Mouse (Mus musculus): ENCODE measurements around the gene Fndc1. TPM values are rescaled to one million over a fixed set of nuclear protein-coding genes. Genes with fewer than 3 reads are reported as not detected.

The Fndc1 gene
- polyA plus RNA-seq, 1 experiment from 2014 or later, result 33.5 TPM

- H3K4me3 ChIP-seq (ENCODE audit: low read depth, low read length), result no peak overlapping the region
- no peaks in the 10 kb centered on the region for H3K9me3 ChIP-seq (ENCODE audit: low read depth, low read length)
- peaks cover 3% of the 10 kb centered on the region; the same call in 1 of the 2 replicates for H3K4me1 ChIP-seq (ENCODE audit: insufficient read depth)
- peaks cover 7% of the 10 kb centered on the region for H3K27me3 ChIP-seq (ENCODE audit: insufficient read depth, low read length)
- ATAC-seq (ENCODE audit: insufficient read depth) (no peak), DNase-seq (peak; percentile 87)
- H3K9ac ChIP-seq, result no peak overlapping the region
- H3K36me3 ChIP-seq (ENCODE audit: insufficient read depth), result no peaks in the 10 kb centered on the region
- TF ChIP-seq CTCF (IDR thresholded peaks at IDR 0.05; ENCODE audit: low read depth), result peak; percentile 91
- H3K27ac ChIP-seq (ENCODE audit: low read depth), result no peak overlapping the region
- 29% methylated on average over 17 of the region's 17 CpGs for WGBS
- H3K4me2 ChIP-seq, result no peak overlapping the region
These were observed 5.4 kb downstream of the Fndc1 start for GRCm38 (mm10) chr17:7821553-7822186.

DNA sequence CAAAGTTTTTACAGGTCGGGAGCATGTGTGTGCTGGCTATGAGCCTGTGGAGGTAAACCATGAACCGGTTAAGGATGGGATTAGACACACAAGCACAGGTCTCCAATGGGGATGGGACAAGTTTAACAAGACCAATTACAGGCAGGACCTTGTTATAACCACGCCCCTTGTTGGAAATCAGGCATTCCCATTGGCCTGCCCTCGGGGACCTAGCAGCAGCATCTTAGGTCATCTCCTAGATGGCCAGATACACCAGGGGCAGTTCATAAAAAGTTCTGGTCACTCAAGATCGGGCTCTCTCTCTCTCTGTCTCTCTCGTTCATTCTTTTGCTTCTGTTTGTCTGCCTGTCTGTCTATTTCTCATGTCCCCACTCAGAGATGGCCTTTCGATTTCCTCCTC lies 6.9 kb downstream of the Fndc1 start:
- no peaks in the 10 kb centered on the region for H3K9me3 ChIP-seq (ENCODE audit: low read depth, low read length)
- no peaks in the 10 kb centered on the region for H3K27me3 ChIP-seq (ENCODE audit: insufficient read depth, low read length)
- no peak for ATAC-seq (ENCODE audit: insufficient read depth)
- no peak overlapping the region for H3K27ac ChIP-seq (ENCODE audit: low read depth)
- DNase-seq, result no peak
- no peak overlapping the region for H3K9ac ChIP-seq
- H3K4me2 ChIP-seq, result no peak overlapping the region
- H3K4me1 ChIP-seq (ENCODE audit: insufficient read depth), result peaks cover 3% of the 10 kb centered on the region; the same call in 1 of the 2 replicates
- no peak overlapping the region for H3K4me3 ChIP-seq (ENCODE audit: low read depth, low read length)
- no peaks in the 10 kb centered on the region for H3K36me3 ChIP-seq (ENCODE audit: insufficient read depth)
- no peak for TF ChIP-seq CTCF (IDR thresholded peaks at IDR 0.05; ENCODE audit: low read depth)
- 84% methylated on average over 7 of the region's 7 CpGs for WGBS

DNA sequence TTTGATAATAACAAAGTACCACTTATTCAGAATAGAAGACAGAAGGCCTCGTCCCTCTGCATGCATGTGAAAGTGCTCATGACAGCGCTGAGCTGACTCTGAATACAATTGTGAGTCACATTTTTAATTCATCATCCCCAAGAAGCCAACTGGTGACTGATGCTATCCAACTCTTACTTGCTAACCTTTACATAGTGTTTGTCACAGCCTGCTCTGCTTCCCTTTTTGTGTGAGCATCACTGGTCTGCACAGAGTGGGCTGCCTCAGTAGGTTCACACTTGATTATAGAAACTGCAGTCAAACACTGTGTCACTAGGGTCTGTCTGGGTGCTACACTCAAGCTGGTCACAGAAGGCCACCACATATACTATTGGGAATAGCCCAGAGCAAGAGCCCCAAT lies 10.5 kb downstream of the Fndc1 start:
- Histone ChIP-seq H3K4me2 (no peak overlapping the region), H3K36me3 (ENCODE audit: insufficient read depth) (no peaks in the 10 kb centered on the region), H3K9me3 (ENCODE audit: low read depth, low read length) (no peaks in the 10 kb centered on the region), H3K27ac (ENCODE audit: low read depth) (no peak overlapping the region), H3K4me1 (ENCODE audit: insufficient read depth) (peaks cover 3% of the 10 kb centered on the region; the same call in 1 of the 2 replicates), H3K9ac (no peak overlapping the region), H3K4me3 (ENCODE audit: low read depth, low read length) (no peak overlapping the region), H3K27me3 (ENCODE audit: insufficient read depth, low read length) (no peaks in the 10 kb centered on the region)
- 76% methylated on average over 2 of the region's 2 CpGs for WGBS
- DNase-seq (no peak), ATAC-seq (ENCODE audit: insufficient read depth) (no peak)
- no peak for TF ChIP-seq CTCF (IDR thresholded peaks at IDR 0.05; ENCODE audit: low read depth)

DNA sequence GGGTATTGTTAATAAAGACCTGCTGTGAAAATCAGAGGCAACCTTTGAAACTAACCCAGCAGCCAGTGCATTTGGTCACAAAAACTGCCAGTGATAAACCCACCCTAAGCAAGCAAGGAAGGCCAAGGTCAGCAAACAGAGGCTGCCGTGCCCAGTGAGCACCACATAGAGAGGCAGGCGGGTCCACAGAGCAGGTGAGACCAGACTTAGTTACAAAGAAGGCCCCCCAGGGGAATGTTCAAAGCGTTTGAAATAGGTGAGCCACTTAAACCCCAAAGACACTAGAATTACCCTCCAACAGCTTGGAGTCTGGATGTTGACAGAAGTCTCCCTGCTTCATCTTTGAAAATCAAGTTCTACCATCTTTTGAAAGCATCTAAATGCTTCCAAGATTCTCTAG lies 12.7 kb downstream of the Fndc1 start:
- H3K4me3 ChIP-seq (ENCODE audit: low read depth, low read length), result no peak overlapping the region
- H3K27ac ChIP-seq (ENCODE audit: low read depth), result no peak overlapping the region
- DNase-seq (no peak), ATAC-seq (ENCODE audit: insufficient read depth) (no peak)
- H3K4me2 ChIP-seq, result no peak overlapping the region
- 43% methylated on average over 3 of the region's 3 CpGs for WGBS
- peaks cover 3% of the 10 kb centered on the region; the same call in 1 of the 2 replicates for H3K4me1 ChIP-seq (ENCODE audit: insufficient read depth)
- H3K9me3 ChIP-seq (ENCODE audit: low read depth, low read length), result no peaks in the 10 kb centered on the region
- H3K9ac ChIP-seq, result no peak overlapping the region
- H3K36me3 ChIP-seq (ENCODE audit: insufficient read depth), result no peaks in the 10 kb centered on the region
- no peaks in the 10 kb centered on the region for H3K27me3 ChIP-seq (ENCODE audit: insufficient read depth, low read length)
- TF ChIP-seq CTCF (IDR thresholded peaks at IDR 0.05; ENCODE audit: low read depth), result no peak

DNA sequence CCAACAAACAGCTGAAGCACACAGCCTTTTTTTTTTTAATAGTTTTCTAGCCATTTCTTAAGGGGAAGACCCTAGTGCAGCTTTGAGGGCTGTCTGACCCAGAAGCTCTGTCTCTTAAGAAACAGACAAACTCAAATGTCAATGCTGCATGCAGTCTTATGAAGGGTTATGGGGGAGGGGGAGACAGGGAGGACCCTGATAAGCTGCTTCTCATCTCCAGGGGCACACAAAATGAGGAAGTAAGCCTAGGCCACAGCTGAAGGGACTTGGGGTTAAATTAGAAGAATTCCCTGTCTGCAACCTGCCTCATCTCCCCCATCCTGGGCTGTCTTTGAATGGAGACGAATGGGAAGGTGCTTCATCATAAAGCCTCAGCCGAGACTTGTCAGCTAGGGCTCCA lies 19.1 kb downstream of the Fndc1 start:
- DNase-seq (no peak), ATAC-seq (ENCODE audit: insufficient read depth) (no peak)
- H3K27ac ChIP-seq (ENCODE audit: low read depth), result no peak overlapping the region
- H3K4me1 ChIP-seq (ENCODE audit: insufficient read depth), result no peaks in the 10 kb centered on the region
- TF ChIP-seq CTCF (IDR thresholded peaks at IDR 0.05; ENCODE audit: low read depth), result no peak
- 77% methylated on average over 2 of the region's 2 CpGs for WGBS
- no peaks in the 10 kb centered on the region for H3K36me3 ChIP-seq (ENCODE audit: insufficient read depth)
- no peak overlapping the region for H3K9ac ChIP-seq
- no peaks in the 10 kb centered on the region for H3K27me3 ChIP-seq (ENCODE audit: insufficient read depth, low read length)
- no peak overlapping the region for H3K4me2 ChIP-seq
- no peaks in the 10 kb centered on the region for H3K9me3 ChIP-seq (ENCODE audit: low read depth, low read length)
- H3K4me3 ChIP-seq (ENCODE audit: low read depth, low read length), result no peak overlapping the region

DNA sequence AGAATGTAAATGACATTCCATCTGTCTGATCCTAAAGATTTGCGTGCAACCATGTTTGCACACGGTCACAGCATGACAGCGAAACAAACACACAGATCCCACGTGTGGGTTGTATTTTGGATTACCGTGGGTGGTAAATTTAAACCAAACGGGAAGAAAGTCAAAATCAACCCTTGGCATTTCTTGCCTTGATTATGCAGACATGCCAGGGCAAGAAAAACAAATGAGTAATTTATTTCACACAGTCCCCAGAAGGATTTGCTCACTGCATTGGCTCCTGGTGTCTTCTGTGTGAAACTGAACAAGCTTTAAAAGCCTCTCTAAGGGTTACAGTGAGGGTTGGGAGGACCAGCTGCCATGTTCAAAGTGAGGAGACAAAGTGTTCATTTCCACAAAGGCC lies 22.0 kb downstream of the Fndc1 start:
- Histone ChIP-seq H3K36me3 (ENCODE audit: insufficient read depth) (no peaks in the 10 kb centered on the region), H3K4me1 (ENCODE audit: insufficient read depth) (no peaks in the 10 kb centered on the region), H3K27ac (ENCODE audit: low read depth) (no peak overlapping the region), H3K9ac (no peak overlapping the region), H3K27me3 (ENCODE audit: insufficient read depth, low read length) (no peaks in the 10 kb centered on the region), H3K9me3 (ENCODE audit: low read depth, low read length) (no peaks in the 10 kb centered on the region), H3K4me2 (no peak overlapping the region), H3K4me3 (ENCODE audit: low read depth, low read length) (no peak overlapping the region)
- DNase-seq, result no peak
- no peak for ATAC-seq (ENCODE audit: insufficient read depth)
- no peak for TF ChIP-seq CTCF (IDR thresholded peaks at IDR 0.05; ENCODE audit: low read depth)
- WGBS, result 61% methylated on average over 6 of the region's 6 CpGs

- Histone ChIP-seq H3K4me1 (ENCODE audit: insufficient read depth) (no peaks in the 10 kb centered on the region), H3K36me3 (ENCODE audit: insufficient read depth) (no peaks in the 10 kb centered on the region), H3K27ac (ENCODE audit: low read depth) (no peak overlapping the region), H3K9ac (no peak overlapping the region), H3K4me3 (ENCODE audit: low read depth, low read length) (no peak overlapping the region), H3K9me3 (ENCODE audit: low read depth, low read length) (no peaks in the 10 kb centered on the region), H3K27me3 (ENCODE audit: insufficient read depth, low read length) (no peaks in the 10 kb centered on the region), H3K4me2 (no peak overlapping the region)
- no peak for DNase-seq
- no peak for TF ChIP-seq CTCF (IDR thresholded peaks at IDR 0.05; ENCODE audit: low read depth)
- ATAC-seq (ENCODE audit: insufficient read depth), result no peak
- 63% methylated on average over 9 of the region's 9 CpGs for WGBS
These were observed 24.6 kb downstream of the Fndc1 start for GRCm38 (mm10) chr17:7802483-7802882.

Measured in lung, embryonic 14.5 days (tissue).